Mouse (Mus musculus) thymus, adult 2 months (tissue): ENCODE measurements at regions not wholly inside any gene's neighbourhood (a gene's known extent, or its start where the extent isn't known, plus 50 kb on each side); places are given as distances from the start of the nearest gene placed in this dataset.

Experiments used
- CTCF ChIP-seq: fragments of 200-500 bp; IDR thresholded peaks from 2 replicates; pipeline ENCODE4 v1.5.1; 2012; ENCODE audit warnings: mild to moderate bottlenecking, control low read depth, low read length, moderate library complexity, borderline replicate concordance; ENCODE audit not compliant: control insufficient read depth, poor library complexity, insufficient read depth; ENCODE audit errors: extremely low read depth
- POLR2A ChIP-seq: fragments of 200-500 bp; IDR thresholded peaks from 2 replicates; pipeline ENCODE4 v1.6.1; 2012; ENCODE audit warnings: mild to moderate bottlenecking, low read length, control low read depth, moderate library complexity; ENCODE audit not compliant: control insufficient read depth, poor library complexity, insufficient read depth; ENCODE audit errors: extremely low read depth

- no peak for TF ChIP-seq POLR2A
- no peak for TF ChIP-seq CTCF
Measured at GRCm38 (mm10) chr3:39309487-39309886, 422.7 kb downstream of the Fat4 start.
